Mouse (Mus musculus): ENCODE data around the gene Arfgap3. TPM values are rescaled to one million over a fixed set of nuclear protein-coding genes. Genes with fewer than 3 reads are reported as not detected.
"Not testable (repeated sequence)": the region's sequence is repeated elsewhere in the genome, so short reads cannot be mapped to it uniquely, and the experiment has no call there.

Arfgap3 gene
- polyA plus RNA-seq, 1 experiment = 88.2 TPM

DNA sequence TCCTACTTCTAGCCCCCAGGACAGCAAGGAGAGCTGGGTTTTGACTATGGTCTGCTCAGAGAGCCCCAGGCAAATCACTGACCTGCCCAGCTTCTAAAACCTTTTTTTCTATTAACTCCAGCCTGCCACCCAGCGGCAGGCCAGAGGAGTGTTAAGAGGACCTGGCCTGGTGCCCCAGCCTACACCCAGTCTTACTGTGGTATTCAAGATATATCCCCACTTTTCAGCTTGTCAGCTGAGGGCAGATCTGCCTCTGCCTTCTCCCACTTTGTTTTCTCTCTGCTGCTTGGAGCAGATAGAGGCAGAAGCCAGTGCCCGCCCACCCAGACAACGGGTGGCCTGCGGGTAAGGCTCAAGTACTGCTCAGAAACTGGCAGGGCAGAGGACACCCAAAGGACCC is 25.1 kb upstream of the Arfgap3 start:
- Histone ChIP-seq H3K36me3 (ENCODE audit: control insufficient read depth, insufficient read depth, low read length) (peaks cover 48% of the 10 kb centered on the region), H3K4me3 (ENCODE audit: low read depth, low read length) (no peak overlapping the region), H3K4me1 (ENCODE audit: control insufficient read depth, insufficient read depth, insufficient read length, low read length) (peaks cover 6% of the 10 kb centered on the region; the same call in 1 of the 2 replicates), H3K27ac (ENCODE audit: insufficient read depth, low read depth, low read length) (no peak overlapping the region), H3K27me3 (ENCODE audit: control insufficient read depth, insufficient read depth, low read length) (no peaks in the 10 kb centered on the region)
- TF ChIP-seq POLR2A (IDR thresholded peaks at IDR 0.05; ENCODE audit: low read depth, low read length) (no peak), CTCF (IDR thresholded peaks at IDR 0.05; ENCODE audit: extremely low read depth, insufficient read length, insufficient replicate concordance, low read depth, low read length) (peak; percentile 73; the same call in 1 of the 2 replicates)
- 58% methylated on average over 4 of the region's 4 CpGs for WGBS

DNA sequence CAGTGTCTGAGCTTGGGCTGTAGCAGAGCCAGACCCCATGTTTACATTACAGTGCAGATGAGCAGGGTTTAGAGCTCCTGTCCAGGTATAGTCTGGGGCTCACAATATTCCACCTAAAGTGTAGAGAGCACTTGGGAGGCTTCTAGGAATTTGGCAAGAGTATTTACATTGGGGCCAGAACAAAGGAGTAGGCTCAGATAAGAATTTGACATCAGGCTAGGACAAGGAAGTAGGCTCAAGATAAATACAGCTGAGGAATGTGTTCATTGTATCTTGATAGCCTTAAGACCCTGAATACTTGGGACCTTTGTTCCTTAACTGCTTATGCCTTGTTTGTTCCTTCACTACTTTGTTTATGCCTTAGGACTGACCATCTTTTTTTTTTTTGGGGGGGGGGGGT is 24.0 kb upstream of the Arfgap3 start:
- no peaks in the 10 kb centered on the region for H3K27me3 ChIP-seq (ENCODE audit: control insufficient read depth, insufficient read depth, low read length)
- H3K4me3 ChIP-seq (ENCODE audit: low read depth, low read length) = no peak overlapping the region
- H3K4me1 ChIP-seq (ENCODE audit: control insufficient read depth, insufficient read depth, insufficient read length, low read length) = peaks cover 6% of the 10 kb centered on the region; the same call in 1 of the 2 replicates
- no peak overlapping the region for H3K27ac ChIP-seq (ENCODE audit: insufficient read depth, low read depth, low read length)
- TF ChIP-seq CTCF (IDR thresholded peaks at IDR 0.05; ENCODE audit: extremely low read depth, insufficient read length, insufficient replicate concordance, low read depth, low read length) (no peak), POLR2A (IDR thresholded peaks at IDR 0.05; ENCODE audit: low read depth, low read length) (no peak)
- H3K36me3 ChIP-seq (ENCODE audit: control insufficient read depth, insufficient read depth, low read length) = peaks cover 38% of the 10 kb centered on the region

DNA sequence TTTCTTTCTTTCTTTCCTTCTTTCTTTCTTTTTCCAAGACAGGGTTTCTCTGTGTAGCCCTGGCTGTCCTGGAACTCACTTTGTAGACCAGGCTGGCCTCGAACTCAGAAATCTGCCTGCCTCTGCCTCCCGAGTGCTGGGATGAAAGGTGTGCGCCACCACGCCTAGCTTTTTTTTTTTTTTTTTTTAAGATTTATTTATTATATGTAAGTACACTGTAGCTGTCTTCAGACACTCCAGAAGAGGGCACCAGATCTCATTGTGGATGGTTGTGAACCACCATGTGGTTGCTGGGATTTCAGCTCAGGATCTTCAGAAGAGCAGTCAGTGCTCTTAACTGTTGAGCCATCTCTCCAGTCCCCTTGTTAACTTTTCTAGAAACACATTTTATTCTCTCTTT is 18.7 kb upstream of the Arfgap3 start:
- not testable (repeated sequence) for H3K27ac ChIP-seq (ENCODE audit: insufficient read depth, low read depth, low read length); H3K4me3 ChIP-seq (ENCODE audit: low read depth, low read length); H3K27me3 ChIP-seq (ENCODE audit: control insufficient read depth, insufficient read depth, low read length); H3K4me1 ChIP-seq (ENCODE audit: control insufficient read depth, insufficient read depth, insufficient read length, low read length); H3K36me3 ChIP-seq (ENCODE audit: control insufficient read depth, insufficient read depth, low read length)
- 35% methylated on average over 4 of the region's 4 CpGs for WGBS

DNA sequence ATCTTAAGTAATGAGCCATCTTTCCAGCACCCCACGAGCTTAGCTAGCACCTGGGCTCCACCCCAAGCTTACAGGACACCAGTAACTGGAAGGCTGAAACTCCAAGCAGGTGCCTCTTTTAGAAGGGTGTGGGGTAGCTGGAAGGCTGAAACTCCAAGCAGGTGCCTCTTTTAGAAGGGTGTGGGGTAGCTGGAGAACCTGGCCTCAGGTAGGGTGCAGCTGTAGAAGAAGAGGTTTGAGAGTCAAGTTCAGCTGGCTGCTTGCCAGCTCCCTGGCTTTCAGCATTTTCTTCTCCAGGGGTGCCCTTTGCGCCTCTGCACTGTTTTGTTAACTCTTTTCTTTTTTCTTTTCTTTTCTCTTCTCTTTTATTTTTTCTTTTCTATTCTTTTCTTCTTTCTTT is 18.2 kb upstream of the Arfgap3 start:
- no peak overlapping the region for H3K27ac ChIP-seq (ENCODE audit: insufficient read depth, low read depth, low read length)
- peaks cover 9% of the 10 kb centered on the region for H3K36me3 ChIP-seq (ENCODE audit: control insufficient read depth, insufficient read depth, low read length)

DNA sequence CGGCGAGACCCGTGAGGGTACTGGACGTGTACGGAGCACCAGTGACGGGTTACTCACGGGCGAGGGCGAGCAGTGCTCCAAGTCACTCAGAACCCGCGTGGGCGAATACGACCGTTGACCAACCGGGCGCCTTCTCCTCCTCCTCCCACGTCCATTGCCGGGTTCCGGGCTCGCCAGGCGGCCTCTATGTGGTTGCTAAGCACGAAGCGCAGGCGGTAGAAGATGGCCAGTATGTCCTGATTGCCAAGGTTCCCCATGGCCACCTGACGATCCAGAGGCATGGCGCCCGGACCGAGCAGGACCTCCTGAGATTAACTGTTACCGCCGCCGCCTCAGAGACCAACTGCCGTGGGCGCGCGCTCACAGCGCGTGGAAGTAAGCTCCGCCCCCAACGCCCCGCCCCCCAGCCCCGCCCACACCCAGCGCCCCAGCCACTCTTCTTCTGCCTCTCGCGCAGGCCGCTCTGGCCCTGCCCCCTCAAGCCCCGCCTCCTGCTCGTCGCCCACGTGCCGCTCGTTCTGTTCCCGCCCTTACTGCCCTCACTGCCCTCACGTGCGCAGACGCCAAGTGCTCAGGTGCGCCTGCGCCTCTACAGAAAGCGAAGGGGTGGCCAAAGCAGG is 17.0 kb upstream of the Arfgap3 start:
- no peak overlapping the region for H3K27ac ChIP-seq (ENCODE audit: insufficient read depth, low read depth, low read length)
- no peaks in the 10 kb centered on the region for H3K27me3 ChIP-seq (ENCODE audit: control insufficient read depth, insufficient read depth, low read length)
- H3K36me3 ChIP-seq (ENCODE audit: control insufficient read depth, insufficient read depth, low read length) = no peaks in the 10 kb centered on the region
- WGBS = 6% methylated on average over 58 of the region's 58 CpGs
- peaks cover 4% of the 10 kb centered on the region for H3K4me1 ChIP-seq (ENCODE audit: control insufficient read depth, insufficient read depth, insufficient read length, low read length)
- no peak for TF ChIP-seq CTCF (IDR thresholded peaks at IDR 0.05; ENCODE audit: extremely low read depth, insufficient read length, insufficient replicate concordance, low read depth, low read length)
- TF ChIP-seq POLR2A (IDR thresholded peaks at IDR 0.05; ENCODE audit: low read depth, low read length) = no peak
- H3K4me3 ChIP-seq (ENCODE audit: low read depth, low read length) = peak overlapping the region; percentile 95

More for the DNA sequence above, 18.2 kb upstream of the Arfgap3 start:
- 20% methylated on average over 2 of the region's 2 CpGs for WGBS
- no peak overlapping the region for H3K4me3 ChIP-seq (ENCODE audit: low read depth, low read length)
- no peaks in the 10 kb centered on the region for H3K27me3 ChIP-seq (ENCODE audit: control insufficient read depth, insufficient read depth, low read length)
- TF ChIP-seq CTCF (IDR thresholded peaks at IDR 0.05; ENCODE audit: extremely low read depth, insufficient read length, insufficient replicate concordance, low read depth, low read length) = no peak
- TF ChIP-seq POLR2A (IDR thresholded peaks at IDR 0.05; ENCODE audit: low read depth, low read length) = no peak
- H3K4me1 ChIP-seq (ENCODE audit: control insufficient read depth, insufficient read depth, insufficient read length, low read length) = peaks cover 4% of the 10 kb centered on the region

DNA sequence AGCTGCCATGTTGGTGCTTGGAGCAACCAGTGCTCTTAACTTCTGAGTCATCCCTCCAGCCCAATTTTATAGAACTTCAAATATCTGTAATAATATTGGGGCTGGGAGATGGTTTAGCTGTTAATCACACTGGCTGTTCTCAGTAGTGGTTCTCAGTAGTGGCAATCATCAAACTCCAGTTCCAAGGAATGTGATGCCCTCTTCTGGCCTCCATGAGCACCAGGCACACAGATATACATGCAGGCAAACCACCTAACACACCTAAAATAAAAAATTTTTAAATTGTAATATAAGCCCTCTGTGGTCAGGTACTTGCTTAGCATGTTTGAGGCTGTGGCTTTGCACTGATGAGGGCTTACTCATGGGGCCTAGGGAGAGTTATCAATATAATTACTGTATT is 15.7 kb upstream of the Arfgap3 start:
- peaks cover 4% of the 10 kb centered on the region for H3K4me1 ChIP-seq (ENCODE audit: control insufficient read depth, insufficient read depth, insufficient read length, low read length)
- H3K27me3 ChIP-seq (ENCODE audit: control insufficient read depth, insufficient read depth, low read length) = no peaks in the 10 kb centered on the region
- no peaks in the 10 kb centered on the region for H3K36me3 ChIP-seq (ENCODE audit: control insufficient read depth, insufficient read depth, low read length)
- TF ChIP-seq POLR2A (IDR thresholded peaks at IDR 0.05; ENCODE audit: low read depth, low read length) (no peak), CTCF (IDR thresholded peaks at IDR 0.05; ENCODE audit: extremely low read depth, insufficient read length, insufficient replicate concordance, low read depth, low read length) (no peak)
- no peak overlapping the region for H3K27ac ChIP-seq (ENCODE audit: insufficient read depth, low read depth, low read length)
- H3K4me3 ChIP-seq (ENCODE audit: low read depth, low read length) = no peak overlapping the region

DNA sequence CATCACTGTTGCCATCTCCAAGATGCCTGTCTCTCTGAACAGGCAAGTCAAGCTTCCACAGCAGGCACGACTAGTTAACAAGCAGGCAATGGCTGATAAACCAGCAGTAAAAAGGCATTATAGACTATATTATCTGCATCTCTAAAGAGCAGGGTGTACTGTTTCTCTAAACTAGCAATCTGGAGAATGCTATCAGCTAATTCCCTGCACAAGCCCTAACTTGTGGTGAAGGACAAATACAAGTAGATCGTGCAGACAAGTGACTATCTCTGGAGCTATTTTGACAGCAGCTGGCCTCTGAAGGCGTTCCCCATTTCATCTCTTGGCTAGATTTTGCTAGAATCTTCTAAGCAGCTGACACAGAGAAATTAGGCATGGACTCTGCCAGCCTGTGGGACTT is 14.1 kb upstream of the Arfgap3 start:
- Histone ChIP-seq H3K4me3 (ENCODE audit: low read depth, low read length) (no peak overlapping the region), H3K36me3 (ENCODE audit: control insufficient read depth, insufficient read depth, low read length) (no peaks in the 10 kb centered on the region), H3K27me3 (ENCODE audit: control insufficient read depth, insufficient read depth, low read length) (no peaks in the 10 kb centered on the region), H3K4me1 (ENCODE audit: control insufficient read depth, insufficient read depth, insufficient read length, low read length) (peaks cover 4% of the 10 kb centered on the region), H3K27ac (ENCODE audit: insufficient read depth, low read depth, low read length) (no peak overlapping the region)
- TF ChIP-seq POLR2A (IDR thresholded peaks at IDR 0.05; ENCODE audit: low read depth, low read length) (no peak), CTCF (IDR thresholded peaks at IDR 0.05; ENCODE audit: extremely low read depth, insufficient read length, insufficient replicate concordance, low read depth, low read length) (no peak)
- 60% methylated on average over 3 of the region's 3 CpGs for WGBS

DNA sequence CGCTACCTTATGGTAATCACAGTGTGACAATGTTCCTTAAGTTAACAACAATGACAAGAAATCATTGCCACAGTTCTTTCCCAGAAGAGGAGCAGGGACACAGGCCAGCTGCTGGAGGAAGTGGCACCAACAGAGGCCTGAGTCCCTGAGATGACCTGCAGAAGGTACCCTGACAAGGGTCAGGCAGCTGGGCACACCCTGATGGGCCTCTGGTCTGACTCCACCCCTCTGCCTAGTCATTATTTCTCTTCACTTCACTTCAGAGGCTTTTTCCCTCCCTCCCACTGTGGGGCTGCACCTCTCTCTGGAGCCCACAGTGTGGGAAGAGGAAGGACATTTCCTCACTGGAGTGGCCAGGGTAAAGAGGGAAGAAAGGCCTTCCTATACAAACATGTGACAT is 12.8 kb upstream of the Arfgap3 start:
- not testable (repeated sequence) for H3K36me3 ChIP-seq (ENCODE audit: control insufficient read depth, insufficient read depth, low read length); H3K4me1 ChIP-seq (ENCODE audit: control insufficient read depth, insufficient read depth, insufficient read length, low read length); H3K4me3 ChIP-seq (ENCODE audit: low read depth, low read length); H3K27ac ChIP-seq (ENCODE audit: insufficient read depth, low read depth, low read length); H3K27me3 ChIP-seq (ENCODE audit: control insufficient read depth, insufficient read depth, low read length)
- 86% methylated on average over 1 of the region's 1 CpGs for WGBS

DNA sequence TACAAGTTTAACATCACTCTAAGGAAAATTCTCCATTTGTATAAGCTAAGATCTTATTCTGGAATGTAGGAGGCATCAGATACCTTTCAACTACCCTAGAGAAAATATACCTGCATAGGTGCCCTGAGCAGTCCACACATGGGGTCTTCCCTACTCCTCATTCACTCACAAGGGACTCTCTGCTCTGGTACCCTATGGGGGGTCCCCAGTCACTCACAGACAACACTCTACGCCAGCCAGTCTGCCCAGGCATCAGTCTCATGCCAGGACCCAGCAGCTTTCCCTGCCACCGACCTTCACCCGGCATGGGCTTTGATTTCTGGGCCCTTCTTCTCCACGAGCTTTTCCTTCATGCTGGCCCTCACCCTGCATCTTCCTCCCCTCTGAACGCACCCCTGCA is 10.9 kb upstream of the Arfgap3 start:
- 79% methylated on average over 5 of the region's 5 CpGs for WGBS
- H3K27ac ChIP-seq (ENCODE audit: insufficient read depth, low read depth, low read length); H3K27me3 ChIP-seq (ENCODE audit: control insufficient read depth, insufficient read depth, low read length); H3K4me1 ChIP-seq (ENCODE audit: control insufficient read depth, insufficient read depth, insufficient read length, low read length); H3K36me3 ChIP-seq (ENCODE audit: control insufficient read depth, insufficient read depth, low read length); H3K4me3 ChIP-seq (ENCODE audit: low read depth, low read length): not testable (repeated sequence)
